Mouse (Mus musculus) cerebellum, adult 2 months (tissue): ENCODE results near the gene Zdhhc17.

Experiments used
- CTCF ChIP-seq: fragments of 200-500 bp; IDR thresholded peaks from 2 replicates; pipeline ENCODE4 v1.5.1; 2011; ENCODE audit warnings: low read depth, mild to moderate bottlenecking, control low read depth, low read length, moderate library complexity, borderline replicate concordance; ENCODE audit not compliant: insufficient read depth
- POLR2A ChIP-seq: fragments of 200-500 bp; IDR thresholded peaks from 2 replicates; pipeline ENCODE4 v1.6.1; 2011; ENCODE audit warnings: low read length, control low read depth, borderline replicate concordance; ENCODE audit not compliant: insufficient read depth

- TF ChIP-seq POLR2A = no peak
- TF ChIP-seq CTCF = no peak
Measured at GRCm38 (mm10) chr10:110959781-110960180, 50.2 kb downstream of the Zdhhc17 start.
